Mouse (Mus musculus) cortical plate, adult 2 months (tissue): ENCODE measurements at regions not wholly inside any gene's neighbourhood (a gene's known extent, or its start where the extent isn't known, plus 50 kb on each side); places are given as distances from the start of the nearest gene placed in this dataset.

Experiments used
- CTCF ChIP-seq: fragments of 200-500 bp; IDR thresholded peaks from 2 replicates; pipeline ENCODE4 v1.5.1; 2011; ENCODE audit warnings: mild to moderate bottlenecking, control low read depth, low read length; ENCODE audit not compliant: insufficient read depth; ENCODE audit errors: extremely low read depth
- POLR2A ChIP-seq: fragments of 200-500 bp; IDR thresholded peaks from 2 replicates; pipeline ENCODE4 v1.6.1; 2011; ENCODE audit warnings: mild to moderate bottlenecking, low read length, control low read depth; ENCODE audit not compliant: insufficient read depth; ENCODE audit errors: extremely low read depth

DNA sequence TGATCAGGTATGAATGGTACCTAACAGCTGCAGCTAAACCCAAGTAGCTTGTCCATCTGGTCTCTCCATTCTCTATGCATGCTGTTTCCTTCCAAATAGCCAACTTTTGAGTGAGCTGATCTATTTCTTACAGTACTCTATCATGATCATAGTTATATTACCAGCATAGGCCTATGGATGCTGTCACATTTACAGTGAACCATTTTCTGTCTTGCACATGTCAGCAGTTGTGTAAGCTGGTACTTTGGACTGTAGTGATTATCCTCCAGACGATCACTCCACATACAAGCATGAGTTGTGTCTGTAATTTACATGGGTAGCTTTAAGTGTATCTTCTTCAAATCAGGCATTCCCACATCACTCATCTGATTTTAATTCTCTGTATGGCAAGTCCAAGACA is 158.2 kb upstream of the Mctp2 start:
- TF ChIP-seq CTCF (no peak), POLR2A (no peak)
